Mouse (Mus musculus) common myeloid progenitor, adult 5-6 weeks (primary cell): Measurements from ENCODE around the gene Tm4sf20. TPM values are rescaled to one million over a fixed set of nuclear protein-coding genes. Genes with fewer than 3 reads are reported as not detected.
A peak's percentile ranks its signal among the peaks of the same experiment; 100 is the strongest.

ENCODE experiments used
- ATAC-seq: replicated peaks from 2 replicates; pipeline ENCODE4 v1.8.0; 2016; ENCODE audit warnings: low read depth, mild to moderate bottlenecking, moderate TSS enrichment, inconsistent platforms; ENCODE audit not compliant: poor library complexity, severe bottlenecking
- total RNA-seq: library from RNA; stranded (forward); fragments of 200-1000, 187-1606 nt; gene quantifications from 2 replicates; pipeline ENCODE4 v1.2.3, GENCODE M21; 2017

Tm4sf20 gene
- total RNA-seq, 1 experiment from 2014 or later = not detected

DNA sequence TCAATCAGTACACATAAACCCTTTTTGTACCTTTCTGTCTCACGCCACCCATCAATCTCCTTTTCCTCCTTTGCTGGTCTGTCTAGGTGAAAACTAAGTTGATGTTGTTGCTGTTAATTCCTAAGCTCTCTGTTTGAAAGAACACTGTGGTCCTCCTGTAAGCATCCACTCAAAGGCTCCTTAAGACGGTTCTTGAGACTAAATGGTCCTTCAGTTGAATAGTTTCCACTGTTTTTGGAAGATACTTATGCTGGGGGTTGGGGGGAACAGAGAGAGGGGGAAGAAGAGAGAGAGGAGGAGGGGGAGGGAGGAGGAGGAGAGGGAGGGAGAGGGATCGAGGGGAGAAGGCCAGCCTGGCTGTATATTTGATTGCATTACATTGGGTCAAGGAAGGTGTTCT lies 15.3 kb upstream of the Tm4sf20 start:
- ATAC-seq = no peak

DNA sequence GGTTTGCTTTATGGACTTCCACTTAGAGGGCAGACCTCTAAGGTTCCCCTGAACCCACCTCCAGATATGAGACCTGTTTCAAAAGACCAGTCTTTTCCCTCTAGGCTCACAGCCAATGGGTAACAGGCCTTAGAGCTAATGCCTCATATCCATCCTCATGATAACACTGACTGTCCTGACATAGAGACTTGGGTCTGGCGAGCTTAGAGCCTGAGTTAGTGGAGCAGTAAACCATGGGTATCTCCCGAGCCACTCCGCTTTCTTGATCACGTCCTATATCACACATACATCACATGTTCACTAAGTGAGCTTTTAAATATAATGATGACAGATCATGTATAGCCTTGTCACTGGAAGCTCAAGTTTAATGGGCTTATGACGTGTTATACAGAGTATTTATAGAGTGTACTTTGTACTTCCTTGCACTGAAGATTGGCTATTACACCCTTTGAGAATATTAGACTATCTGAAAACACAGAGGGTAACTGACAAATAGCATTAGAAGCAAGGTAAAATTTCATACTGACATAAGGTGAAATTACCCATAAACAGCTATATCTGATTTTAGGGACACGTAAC lies 11.2 kb upstream of the Tm4sf20 start:
- ATAC-seq = no peak

DNA sequence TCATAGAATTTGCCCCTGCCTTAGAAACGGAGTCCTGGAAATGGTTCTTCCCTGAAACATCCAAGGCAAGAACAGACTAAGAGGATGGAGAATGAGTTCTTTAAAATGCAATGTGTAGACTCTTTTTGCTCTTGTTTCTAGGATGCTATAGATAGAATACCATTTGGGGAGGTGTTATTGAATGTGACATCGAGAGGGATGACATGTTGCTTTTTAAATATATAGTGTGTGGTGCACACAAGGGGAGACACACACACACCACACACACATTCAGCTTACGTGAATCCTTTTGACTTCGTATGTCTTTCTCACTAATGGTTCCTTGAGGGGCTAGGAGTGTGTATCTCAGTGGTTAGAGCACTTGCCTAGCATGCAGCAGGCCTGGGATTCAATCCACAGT lies 7.0 kb upstream of the Tm4sf20 start:
- no peak for ATAC-seq

DNA sequence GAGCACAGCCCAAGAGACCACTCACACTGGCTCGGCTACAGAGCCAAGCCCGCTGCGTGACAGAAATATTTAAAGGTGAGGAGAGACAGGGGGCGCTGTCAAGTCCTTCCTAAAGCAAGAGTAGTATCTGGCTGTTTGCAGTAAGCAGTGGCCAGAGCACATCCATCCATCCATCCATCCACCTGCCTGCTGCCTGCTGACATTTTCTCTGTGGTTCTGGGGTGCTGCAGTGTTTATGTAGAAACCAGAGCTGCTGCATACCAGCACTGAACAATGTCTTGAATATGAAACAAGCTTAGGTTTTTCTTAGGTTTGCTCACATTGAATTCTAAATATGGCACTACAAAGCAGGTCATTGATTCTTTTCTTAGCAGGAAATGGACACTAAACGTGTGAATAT lies 4.9 kb upstream of the Tm4sf20 start:
- no peak for ATAC-seq

DNA sequence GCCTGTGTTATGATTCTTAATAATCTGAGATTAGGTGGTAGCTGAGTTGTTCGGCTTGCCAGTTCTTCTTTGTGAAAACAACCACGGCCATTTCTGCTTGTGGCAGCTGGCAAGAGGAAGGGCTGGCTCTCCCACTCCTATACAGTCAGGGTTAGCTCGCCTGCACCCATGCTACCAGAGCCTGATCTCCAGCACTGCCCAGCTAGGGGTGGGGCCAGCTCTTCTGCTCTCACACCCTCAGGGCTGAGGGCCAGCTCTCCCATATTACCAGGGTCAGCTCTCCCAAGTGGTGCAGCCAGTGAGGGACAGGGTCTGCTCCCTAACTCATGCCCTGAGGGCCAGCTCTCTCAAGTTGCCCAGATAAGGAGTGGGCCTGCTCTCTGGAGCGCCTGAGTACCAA lies 4.2 kb upstream of the Tm4sf20 start:
- no peak for ATAC-seq

DNA sequence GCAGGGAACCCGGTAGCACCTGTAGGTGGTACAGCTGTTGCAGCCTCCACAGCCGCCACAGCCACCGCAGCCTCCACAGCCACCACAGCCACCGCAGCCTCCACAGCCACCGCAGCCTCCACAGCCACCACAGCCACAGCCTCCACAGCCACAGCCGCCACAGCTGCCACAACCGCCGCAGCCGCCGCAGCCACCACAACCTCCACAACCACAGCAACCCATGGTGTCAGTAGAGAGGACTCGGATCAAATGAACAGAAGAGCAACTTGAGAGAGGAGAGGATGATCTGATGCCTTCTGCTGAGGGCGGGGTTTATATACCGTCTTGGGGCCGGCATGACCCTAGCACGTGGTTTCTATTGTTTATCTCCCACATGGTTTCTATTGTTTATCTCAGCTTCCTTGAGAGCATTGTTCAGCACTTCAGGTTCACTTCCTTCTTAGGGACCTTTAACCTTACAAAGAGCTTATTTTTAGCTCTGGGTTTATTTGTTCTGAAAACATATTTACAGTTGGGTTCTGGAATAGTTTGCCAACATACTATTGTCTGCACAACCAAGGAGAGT lies 2.8 kb upstream of the Tm4sf20 start, which contains the start of gene Gm47791:
Gm47791 (minus strand) TSS at position 222 of the 565 bp plus-strand sequence.
- no peak for ATAC-seq

DNA sequence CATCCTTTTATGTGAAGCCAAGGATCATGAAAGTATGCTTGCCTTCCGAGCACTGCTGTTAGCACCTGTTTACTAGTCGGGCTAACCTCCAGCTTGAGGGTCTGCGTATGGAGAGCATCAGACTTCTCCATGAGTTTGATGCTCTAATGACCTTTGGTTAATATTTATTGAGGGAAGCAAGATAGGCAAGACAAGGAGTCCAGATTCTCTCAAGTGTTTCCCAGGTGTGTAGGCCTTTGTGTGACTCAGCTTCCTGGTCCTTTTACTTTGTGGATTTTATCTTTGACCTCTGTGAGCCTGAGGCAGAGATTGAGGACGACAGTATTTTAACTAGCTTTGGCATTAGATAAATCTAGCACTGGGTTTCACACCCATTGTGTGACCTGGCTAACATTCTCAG lies 1.6 kb downstream of the Tm4sf20 start:
- no peak for ATAC-seq

DNA sequence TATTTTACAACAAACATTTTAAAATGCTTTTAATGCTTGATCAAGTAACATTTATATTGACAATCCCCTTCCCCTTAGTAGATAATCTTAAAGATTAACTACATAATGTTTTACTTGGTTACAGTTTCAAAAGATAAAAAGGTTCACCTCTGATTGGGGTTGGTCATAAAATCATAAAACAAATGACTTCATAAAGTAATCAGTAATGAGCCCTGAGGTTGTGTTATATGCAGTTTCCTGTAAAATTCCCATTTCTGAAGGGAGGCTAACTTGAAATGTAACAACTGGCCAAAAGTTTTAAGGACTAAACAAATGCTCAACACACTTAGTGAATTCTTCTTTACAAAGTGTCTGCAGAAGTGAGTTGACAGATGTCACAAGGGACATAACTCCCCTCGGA lies 2.0 kb downstream of the Tm4sf20 start:
- ATAC-seq = no peak

DNA sequence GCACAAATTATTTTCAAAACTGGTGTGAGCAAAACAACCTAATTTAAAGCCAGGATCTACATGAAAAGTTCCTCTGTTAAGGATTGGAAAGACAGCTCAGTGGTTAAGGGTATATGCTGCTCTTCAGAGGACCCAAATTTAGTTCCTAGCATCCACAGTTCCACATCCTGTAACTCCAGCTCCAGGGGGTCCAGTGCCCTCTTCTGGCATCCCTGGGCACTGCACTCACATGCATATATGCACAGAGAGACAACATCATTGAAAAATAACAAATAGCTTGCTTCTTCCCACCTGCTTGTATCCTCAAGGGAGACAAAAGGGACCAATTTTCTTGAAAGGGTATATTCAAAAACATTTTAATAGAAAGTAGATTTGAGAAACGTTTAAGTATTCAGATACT lies 6.0 kb downstream of the Tm4sf20 start:
- no peak for ATAC-seq

DNA sequence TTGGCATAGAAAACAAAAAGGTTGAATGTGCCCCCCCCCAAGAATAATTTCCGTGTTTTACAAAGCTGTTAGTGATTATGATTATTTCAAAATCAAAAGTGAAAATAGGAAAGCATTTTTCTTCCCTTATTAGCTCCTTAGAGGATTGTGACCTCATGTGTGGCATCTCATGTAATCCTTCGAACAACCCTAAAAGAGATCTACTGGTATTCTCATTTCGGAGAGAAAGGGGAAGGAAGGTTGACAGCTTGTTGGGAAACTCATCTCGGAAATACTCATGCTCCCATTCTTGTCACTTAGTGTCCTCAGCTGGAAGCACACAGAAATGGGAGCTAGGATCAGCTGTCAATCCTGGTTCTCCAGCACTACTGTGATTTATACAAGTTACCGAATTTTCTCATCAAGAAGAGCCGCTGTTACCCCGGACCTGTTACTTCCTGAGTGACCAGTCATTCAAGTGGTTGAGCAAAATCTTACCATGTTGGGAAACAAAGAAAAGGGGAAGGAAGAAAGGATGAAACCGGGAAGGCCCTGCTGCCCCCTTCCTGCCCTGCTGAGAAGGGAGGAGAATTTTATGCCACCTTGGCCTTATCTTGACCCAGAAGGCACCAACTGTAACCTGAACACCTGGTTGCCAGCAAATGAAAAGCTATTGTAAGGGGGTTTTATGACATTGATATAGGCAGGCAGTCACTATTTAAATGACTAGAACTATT lies 6.6 kb downstream of the Tm4sf20 start:
- peak; percentile 41 for ATAC-seq

DNA sequence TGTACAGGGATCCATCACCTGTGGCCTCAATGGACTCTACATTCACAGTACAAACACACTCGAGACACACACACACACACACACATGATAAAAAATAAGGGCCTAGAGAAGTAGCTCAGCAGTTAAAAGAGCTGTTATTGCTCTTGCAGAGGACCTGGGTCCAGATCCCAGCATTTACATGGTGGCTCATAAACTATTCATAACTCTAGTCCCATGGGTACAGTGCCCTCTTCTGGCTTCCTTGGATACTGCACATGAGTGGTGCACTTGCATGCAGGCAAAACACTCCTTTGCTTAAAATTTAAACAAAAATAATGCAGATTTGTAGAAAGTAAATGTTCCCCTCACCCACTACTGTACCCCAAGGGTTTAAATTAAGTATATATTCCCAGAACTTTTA lies 8.7 kb downstream of the Tm4sf20 start:
- peak; percentile 61 for ATAC-seq

DNA sequence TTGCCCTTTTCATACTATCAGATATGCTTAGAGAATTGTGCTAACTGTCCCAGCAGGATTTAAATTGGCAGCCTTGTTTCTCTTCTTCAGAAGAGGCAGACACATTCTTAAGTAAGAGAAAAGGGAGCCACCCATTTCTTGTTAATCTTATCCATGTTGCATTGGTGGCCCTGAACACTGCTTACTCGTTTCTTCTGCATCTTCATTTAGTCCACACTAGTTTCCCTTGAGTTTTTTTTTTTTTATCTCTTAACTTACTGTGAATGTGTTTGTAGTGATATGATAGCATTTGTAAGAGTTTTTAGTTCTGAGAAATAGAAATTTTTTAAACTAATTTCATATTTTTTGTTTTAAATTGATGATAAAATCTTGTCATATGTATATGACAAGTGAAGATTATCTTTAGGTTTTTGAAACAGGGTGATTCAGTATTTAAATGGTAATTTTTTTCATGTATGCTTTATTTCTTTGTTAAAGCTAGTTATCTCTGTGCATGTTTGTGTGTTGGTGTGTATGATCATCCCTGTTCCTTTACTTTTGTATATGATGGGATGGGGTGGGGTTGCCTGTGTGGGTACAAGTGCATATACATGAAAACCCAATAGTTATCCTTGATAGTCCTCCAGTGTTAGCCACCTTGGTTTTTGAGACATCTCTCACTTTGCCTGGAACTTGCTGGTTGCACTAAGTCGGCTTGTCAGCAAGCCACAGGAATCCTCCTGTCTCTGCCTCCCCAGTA lies 20.4 kb downstream of the Tm4sf20 start:
- ATAC-seq = no peak

DNA sequence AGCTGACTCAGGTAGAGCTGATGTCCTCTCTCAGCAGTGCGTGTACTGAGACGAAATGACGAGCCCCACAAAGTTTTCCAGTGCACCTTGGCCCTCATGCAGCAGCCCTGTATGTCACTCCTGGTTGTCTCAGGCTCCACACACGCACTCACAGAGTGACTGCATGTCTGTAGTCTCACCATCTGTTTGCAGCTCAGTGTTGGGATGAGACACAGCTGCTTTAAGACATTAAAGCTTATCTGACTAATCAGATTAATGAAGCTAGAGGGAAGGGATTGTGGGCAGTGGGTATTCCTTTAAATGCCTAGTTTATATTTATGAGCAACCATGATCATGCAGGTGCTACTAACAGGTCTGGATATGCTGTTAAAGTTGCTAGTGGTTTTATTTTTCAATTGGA lies 21.9 kb downstream of the Tm4sf20 start:
- ATAC-seq = no peak

DNA sequence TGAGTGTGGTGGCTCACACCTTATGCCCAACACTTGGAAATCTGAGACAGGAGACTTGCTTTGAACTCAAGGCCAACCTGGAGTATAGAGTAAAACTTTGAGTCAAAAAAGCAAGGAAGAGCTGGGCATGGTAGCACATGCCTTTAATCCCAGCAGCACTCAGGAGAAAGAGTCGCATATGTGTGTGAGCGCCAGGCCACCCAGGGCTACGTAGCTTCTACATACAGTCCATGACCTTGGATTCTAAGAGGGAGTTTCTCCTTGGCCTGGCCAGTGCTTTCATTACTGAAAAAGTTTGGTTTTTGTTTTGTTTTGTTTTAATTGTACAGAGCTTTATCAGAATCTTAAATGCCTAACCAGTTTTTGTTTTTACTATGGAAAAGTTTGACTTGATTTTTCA lies 24.3 kb downstream of the Tm4sf20 start:
- ATAC-seq = no peak

DNA sequence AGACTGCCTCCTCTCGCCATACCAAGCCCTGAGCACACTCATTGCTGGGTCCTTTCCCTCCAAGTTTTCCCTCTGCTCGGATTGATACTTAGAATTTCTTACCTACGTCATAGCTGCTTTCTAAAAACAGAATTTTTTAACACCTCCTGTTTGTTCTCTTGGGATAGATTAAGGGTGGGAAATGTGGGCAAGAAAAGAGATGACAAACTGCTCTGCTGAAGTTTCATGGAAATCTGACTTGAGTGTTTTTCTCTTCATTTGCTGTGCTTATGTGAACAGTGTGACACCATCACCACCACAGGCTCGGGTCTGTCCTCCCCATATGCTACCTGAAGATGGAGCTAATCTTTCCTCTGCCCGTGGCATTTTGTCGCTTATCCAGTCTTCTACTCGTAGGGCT lies 26.7 kb downstream of the Tm4sf20 start:
- no peak for ATAC-seq

DNA sequence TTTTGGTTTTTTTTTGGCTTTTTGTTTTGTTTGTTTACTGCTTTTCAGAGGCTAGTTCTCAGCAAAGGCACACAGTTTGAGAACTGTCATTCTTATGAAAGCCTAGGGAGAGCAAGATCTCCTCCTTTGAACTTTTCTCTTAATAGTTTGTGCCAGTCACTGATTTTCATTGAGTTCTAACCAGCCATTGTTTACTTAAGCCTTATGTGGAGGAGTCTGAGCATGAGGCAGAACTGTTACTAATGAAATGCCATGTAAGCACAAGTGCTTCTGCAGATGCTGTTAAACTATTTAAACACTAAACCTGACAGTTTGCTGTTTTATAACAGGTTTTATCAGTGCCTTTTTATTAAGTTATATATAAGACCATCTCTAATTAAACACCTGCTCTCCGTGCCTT lies 30.2 kb downstream of the Tm4sf20 start:
- no peak for ATAC-seq

DNA sequence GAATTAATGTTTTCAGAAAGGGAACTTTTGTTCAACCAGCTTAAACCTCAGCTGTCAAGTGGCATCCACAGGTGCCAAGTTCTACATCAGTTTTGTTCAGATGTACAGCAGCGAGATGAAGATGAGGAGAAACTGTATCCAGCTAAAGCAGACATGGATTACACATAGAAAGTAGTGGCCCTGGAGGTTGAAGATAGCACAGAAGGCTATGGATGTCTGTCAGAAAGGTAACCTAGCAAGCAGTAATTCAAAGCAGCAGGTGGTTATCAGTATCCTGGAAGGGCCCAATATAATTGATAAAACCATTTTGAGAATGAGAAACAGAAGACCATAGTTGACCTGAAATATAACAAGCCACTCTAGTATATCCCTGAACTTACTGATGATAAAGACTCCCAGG lies 34.9 kb downstream of the Tm4sf20 start:
- no peak for ATAC-seq

DNA sequence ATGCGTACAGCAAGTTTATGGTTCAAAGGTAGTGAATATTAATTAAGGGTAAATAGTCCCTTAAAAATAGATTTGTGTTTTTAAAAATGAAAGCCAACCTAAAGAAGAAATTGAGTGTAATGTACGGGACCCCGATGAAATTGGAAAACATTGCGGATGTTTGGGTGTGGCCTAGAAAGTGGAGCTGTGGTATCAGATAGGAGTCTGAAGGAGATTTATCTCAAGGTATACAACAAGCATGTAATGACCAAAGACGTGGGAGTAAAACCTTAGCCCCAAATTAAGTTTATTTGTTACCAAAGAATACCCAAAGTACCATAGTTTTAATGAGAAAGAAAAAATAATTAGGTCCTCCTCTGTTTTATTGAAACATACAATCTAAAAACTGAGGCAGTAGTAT lies 41.8 kb downstream of the Tm4sf20 start:
- ATAC-seq = no peak

DNA sequence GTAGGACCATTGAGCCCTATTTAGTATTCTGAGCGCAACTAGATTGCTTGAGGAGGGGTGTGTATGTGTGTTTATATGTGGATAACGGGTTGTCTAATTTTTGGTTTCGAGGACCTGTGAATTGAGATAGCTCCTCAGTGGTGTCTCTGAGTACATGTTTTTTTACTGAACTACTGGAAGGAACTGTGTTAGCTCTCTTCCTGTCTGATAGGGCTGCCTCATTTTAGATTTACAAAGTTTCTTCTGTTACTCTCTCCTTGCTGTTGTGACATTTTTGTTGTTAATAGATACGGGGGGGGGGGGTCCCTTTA lies 42.4 kb downstream of the Tm4sf20 start:
- peak; percentile 30 for ATAC-seq

DNA sequence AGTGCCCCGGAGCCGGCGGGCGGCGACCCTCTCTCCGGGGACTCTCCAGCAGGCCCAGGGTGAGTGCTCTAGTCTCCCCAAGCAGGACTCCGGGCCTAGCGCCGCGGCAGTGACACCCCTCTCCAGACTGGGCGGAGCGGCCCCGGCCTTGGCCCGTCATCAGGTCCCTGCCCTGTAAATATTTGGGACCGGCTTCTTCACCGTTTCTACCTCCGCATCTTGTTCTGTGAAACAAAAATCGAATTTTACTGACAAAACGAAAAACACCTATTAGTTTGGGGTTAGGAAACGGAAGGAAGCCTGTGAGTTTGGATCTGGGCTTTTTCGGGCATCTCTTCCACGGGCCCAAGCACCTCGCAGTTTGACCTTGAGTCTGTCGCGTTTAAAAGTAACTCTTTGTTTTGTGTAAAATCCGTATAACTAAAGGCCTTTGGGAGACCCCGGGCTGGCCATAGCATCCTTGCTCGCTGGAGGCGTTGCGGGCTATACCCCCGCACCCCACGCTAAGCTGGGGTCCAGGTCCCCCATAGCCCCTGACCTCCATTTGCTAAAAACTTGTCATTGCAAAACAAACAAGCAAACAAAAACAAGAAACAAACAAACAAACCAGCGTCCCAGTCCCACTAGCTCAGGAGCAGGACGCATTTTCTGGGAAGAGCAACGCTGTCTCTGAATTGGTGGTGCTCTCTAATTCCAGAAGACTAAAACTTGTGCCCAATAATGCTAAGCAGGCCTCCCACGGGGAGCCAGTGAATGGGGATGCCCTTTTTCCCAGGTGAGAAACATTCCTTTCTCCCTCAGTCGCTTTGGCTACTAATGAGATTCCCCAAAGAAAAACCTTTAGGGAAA lies 43.0 kb downstream of the Tm4sf20 start:
- ATAC-seq = peak; percentile 76
